Mouse (Mus musculus) skeletal muscle tissue, postnatal 0 days (tissue): ENCODE data around the gene Hcar2. TPM values are rescaled to one million over a fixed set of nuclear protein-coding genes. Genes with fewer than 3 reads are reported as not detected.

ENCODE experiments used
- polyA plus RNA-seq: library from polyadenylated mRNA; unstranded; fragments of >200 nt; fragmentation: Nextera tagmentation; extraction: Ambion mirVana; gene quantifications from 2 replicates; pipeline ENCODE4 v1.2.1, GENCODE M21; 2015

Hcar2 gene
- polyA plus RNA-seq = 2.0 and 14.0 TPM in 2 replicates

DNA sequence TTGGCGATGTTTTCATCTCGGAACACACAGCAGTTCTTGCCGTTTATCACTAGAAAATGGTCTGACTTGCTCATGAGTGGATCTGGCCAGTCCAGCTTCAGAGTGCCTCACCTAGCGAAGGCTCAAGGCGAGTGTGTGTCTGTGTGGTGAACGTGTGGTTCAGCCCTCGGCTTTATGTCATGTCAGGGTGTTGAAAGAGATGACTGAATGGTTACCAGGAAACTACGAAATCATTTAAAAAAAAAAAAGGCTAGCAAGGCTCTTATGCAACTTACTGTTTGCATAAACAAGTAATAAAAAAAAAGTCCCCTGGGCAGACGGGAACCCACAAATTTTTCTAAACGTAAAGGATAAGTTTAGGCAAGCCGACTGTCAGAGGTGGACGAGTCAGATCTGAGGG lies at the start of gene Hcar2:
Gene Hcar2, minus strand, starts transcription at position 135 of the 400 bp plus-strand sequence.

DNA sequence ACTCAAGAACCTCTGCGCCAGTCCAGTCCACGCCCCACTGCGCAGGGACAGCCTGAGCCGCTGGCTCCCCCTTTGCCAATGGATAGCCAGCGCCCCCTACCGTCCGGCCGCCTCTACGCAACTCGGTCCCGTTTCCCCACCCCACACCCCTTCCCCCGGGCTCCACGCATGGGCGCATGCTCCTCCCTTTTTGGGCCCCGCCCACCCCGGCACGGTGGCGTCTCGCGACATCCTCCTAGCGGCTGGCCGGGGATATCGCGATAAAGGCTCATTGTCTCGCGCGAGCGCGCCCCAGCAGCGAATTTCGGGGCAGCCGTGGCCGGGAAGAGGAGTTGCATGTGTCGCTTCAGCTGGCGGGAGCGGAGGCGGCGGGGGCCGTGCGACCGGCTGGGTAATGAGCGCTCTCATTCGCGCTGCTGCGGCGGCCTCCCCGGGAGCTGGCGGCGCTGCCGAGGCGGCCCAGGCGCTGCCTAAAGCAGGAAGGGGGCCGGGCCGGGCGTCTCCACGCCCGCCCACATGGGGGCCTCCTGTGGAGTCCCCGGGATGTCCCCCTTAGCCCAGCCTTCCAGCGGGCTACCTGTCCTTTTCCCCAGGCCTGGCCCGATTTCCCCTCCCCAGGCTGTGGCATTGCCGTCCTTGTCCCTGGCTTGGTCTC lies 41.8 kb upstream of the Hcar2 start, which contains the start of gene Denr:
Gene Denr, plus strand, starts transcription at position 200 of the 655 bp plus-strand sequence.

DNA sequence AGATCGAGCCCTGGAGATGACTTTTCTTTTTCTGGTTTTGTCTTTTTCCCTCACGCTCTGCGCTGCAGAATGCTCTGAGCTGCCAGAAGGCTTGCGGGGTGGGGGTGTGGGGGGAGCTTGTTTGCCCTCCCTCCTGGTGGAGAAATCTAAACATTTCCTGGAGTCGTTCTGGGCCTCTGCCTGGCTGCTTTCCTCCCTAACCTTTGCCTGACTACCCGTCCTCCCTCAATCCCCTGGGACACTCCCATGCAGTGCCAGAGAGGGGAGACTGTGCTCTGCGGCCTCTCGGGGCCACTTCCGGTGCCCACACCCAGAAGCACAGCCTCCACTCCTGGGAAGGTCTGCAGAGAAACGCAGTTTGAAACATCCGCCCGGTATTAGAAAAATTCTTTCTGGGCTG lies 14.6 kb upstream of the Hcar2 start, which contains the start of gene Hcar1:
Gene Hcar1, minus strand, starts transcription at position 93 of the 400 bp plus-strand sequence.

Other genes with a start within 250 kb of the Hcar2 start
- gene Clip1, start 180.9 kb downstream of the Hcar2 start, polyA plus RNA-seq = 45.1 and 46.2 TPM in 2 replicates
- 33.6 and 33.9 TPM in 2 replicates for gene Zcchc8, start 144.4 kb downstream of the Hcar2 start, polyA plus RNA-seq
- gene Rsrc2, start 116.1 kb downstream of the Hcar2 start, polyA plus RNA-seq = 71.3 and 79.7 TPM in 2 replicates
- 4.9 and 6.2 TPM in 2 replicates for gene Kntc1, start 115.8 kb downstream of the Hcar2 start, polyA plus RNA-seq
- gene Hcar1, start 14.5 kb upstream of the Hcar2 start, polyA plus RNA-seq = 0.99 and 6.7 TPM in 2 replicates
- gene Denr, start 41.7 kb upstream of the Hcar2 start, polyA plus RNA-seq = 102 and 133 TPM in 2 replicates
- gene Gm43518, start 61.9 kb upstream of the Hcar2 start, polyA plus RNA-seq = 0.66 and 1.0 TPM in 2 replicates
- gene Ccdc62, start 65.2 kb upstream of the Hcar2 start, polyA plus RNA-seq = 5.2 and 5.5 TPM in 2 replicates
- 1.5 and 1.8 TPM in 2 replicates for gene Hip1r, start 108.1 kb upstream of the Hcar2 start, polyA plus RNA-seq
- 19.5 and 20.9 TPM in 2 replicates for gene Vps37b, start 166.8 kb upstream of the Hcar2 start, polyA plus RNA-seq
- 2.9 and 3.6 TPM in 2 replicates for gene Abcb9, start 230.3 kb upstream of the Hcar2 start, polyA plus RNA-seq
- 11.4 and 13.7 TPM in 2 replicates for gene Ogfod2, start 246.8 kb upstream of the Hcar2 start, polyA plus RNA-seq